Mouse (Mus musculus): ENCODE measurements at regions not wholly inside any gene's neighbourhood (a gene's known extent, or its start where the extent isn't known, plus 50 kb on each side); places are given as distances from the start of the nearest gene placed in this dataset.

DNA sequence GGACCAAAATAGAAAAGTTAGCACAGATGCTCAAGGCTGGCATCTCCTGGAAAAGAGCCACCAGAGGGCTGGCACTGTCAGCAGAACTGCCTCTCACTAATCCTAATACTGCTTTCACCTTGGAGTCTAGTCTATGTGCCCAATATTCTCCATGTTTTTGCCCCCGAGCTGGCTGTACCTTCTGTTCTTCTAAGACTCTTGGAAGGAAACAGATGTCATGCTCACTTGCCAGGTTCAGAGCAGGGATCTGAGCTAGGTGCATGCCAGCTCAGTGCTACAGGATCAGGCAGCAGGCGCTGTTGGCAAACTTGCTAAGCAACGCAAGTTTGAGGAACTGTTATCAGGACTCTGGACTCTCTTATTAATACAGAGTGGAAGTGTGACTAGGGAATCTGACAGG is 924.6 kb downstream of the Tbl1xr1 start:
- DNase-seq (ENCODE audit: low read depth, low spot score), result no peak

GRCm38 (mm10) chr3:23032064-23032463 is 955.6 kb downstream of the Tbl1xr1 start:
- no peak for DNase-seq (ENCODE audit: low read depth, low spot score)

DNA sequence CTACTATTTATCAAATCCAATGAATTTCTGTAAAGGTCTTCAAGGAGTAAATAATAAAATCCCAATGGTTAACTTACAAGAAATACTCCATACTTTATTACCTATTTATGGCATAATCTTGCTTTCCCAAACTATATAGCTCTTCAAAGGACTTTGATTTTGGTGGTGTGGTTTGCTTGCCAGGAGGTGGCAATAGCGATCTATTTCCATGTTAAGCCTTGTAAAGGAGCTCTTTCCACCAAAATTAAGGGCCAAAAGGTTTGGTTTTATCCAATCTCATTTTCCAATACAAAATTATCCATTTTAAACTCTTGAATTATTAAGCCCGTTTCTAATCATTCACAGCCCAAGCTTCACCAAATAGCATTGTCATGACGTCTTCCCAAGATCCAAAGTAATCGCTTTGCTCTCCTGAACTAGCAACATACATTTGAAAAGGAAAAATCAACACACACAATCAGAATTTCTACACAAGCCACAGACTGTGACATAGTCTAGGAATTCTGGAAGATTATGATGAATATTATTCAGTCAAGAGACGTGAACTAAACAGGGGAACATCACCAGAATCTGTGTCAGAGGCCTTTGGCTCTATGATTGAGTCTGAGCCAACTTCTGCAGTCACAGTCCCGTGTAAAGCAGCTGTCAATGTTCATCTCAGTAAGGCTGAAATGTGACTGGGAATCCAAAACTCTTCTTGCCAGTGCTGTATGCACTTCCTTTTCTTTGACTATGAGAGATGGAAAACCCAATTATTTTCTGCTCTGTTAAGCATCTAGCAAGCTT is 986.9 kb downstream of the Tbl1xr1 start:
- DNase-seq (ENCODE audit: low read depth, low spot score), result no peak

DNA sequence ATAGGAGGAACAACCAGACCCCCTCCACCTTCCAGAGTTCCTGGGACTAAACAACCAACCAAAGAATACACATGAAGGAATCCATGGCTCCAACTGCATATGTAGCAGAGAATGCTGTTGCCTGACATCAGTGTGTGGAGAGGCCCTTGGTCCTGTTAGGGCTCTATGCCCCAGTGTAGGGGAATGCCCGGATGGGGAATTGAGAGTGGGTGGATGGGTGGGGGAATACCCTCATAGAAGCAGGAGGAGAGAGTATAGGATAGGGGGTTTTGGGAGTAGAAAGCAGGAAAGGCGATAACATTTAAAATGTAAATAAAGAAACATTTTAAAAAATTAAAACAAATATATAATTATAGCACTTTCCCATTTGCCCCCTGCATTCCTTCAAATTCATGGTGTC is 995.0 kb downstream of the Tbl1xr1 start:
- no peak for DNase-seq (ENCODE audit: low read depth, low spot score)
